Comparison of ENCODE assay signal across 19 mouse cellular contexts in genomic region chr3:101487436-101487835, GRCm38 (mm10).
"Had no signal": no experiment of that assay in that cellular context is flagged by ENCODE, and none has a peak within 500 bp of the region (broad histone marks: within the 10 kb centered on the region; RNA-seq: fewer than 3 reads in every experiment).

No protein-coding gene starts in this region.

- H3K4me2 ChIP-seq: liver, embryonic 13.5 days; midbrain, embryonic 12.5 days; neural tube, embryonic 13.5 days had no signal

- H3K27me3 ChIP-seq: liver, embryonic 13.5 days; neural tube, embryonic 13.5 days had no signal

- H3K27ac ChIP-seq: kidney, postnatal 0 days; left cerebral cortex, adult 2 months; liver, embryonic 13.5 days; midbrain, embryonic 12.5 days; neural tube, embryonic 13.5 days had no signal

- H3K9me3 ChIP-seq: liver, embryonic 13.5 days; midbrain, embryonic 12.5 days; neural tube, embryonic 13.5 days had no signal

- H3K4me3 ChIP-seq: left cerebral cortex, adult 2 months; liver, embryonic 13.5 days; megakaryocyte, embryonic 14.5 days; midbrain, embryonic 12.5 days; myocyte; neural tube, embryonic 13.5 days had no signal

- DNase-seq: kidney, postnatal 36 days; layer of hippocampus, postnatal 36 days; liver, embryonic 13.5 days; lung, adult 2 months; lung, postnatal 10 days; lung, postnatal 36 days; retina, postnatal 1 day; right cerebral cortex, postnatal 25 days; spleen, adult 18-20 months; thymus, adult 2 months; thymus, postnatal 14 days; thymus, postnatal 4 days had no signal

- ATAC-seq: midbrain, embryonic 16.5 days had no signal

- H3K36me3 ChIP-seq: liver, embryonic 13.5 days; midbrain, embryonic 12.5 days; neural tube, embryonic 13.5 days had no signal

- H3K9ac ChIP-seq: liver, embryonic 13.5 days; midbrain, embryonic 12.5 days; neural tube, embryonic 13.5 days had no signal

- H3K4me1 ChIP-seq: liver, embryonic 13.5 days; midbrain, embryonic 12.5 days; neural tube, embryonic 13.5 days had no signal
